Mouse (Mus musculus) E14TG2a.4 (cell line): Measurements from ENCODE around the gene Dck.

Experiments used
- CTCF ChIP-seq: conservative IDR thresholded peaks from 2 replicates; pipeline ENCODE4 v1.5.1; 2014; ENCODE audit warnings: low read length
- NANOG ChIP-seq: IDR thresholded peaks from 2 replicates; pipeline ENCODE4 v1.6.1; 2014; ENCODE audit warnings: borderline replicate concordance, low read length, mixed read lengths
- POU5F1 ChIP-seq: IDR thresholded peaks from 2 replicates; pipeline ENCODE4 v1.6.1; 2014; ENCODE audit warnings: low read length, borderline replicate concordance

- TF ChIP-seq CTCF (no peak), POU5F1 (no peak), NANOG (no peak)
These were observed 791 bp downstream of the Dck start for GRCm38 (mm10) chr5:88765587-88765986.
